Mouse (Mus musculus) myocyte (in vitro differentiated cells): ENCODE data around the gene Atat1. TPM values are rescaled to one million over a fixed set of nuclear protein-coding genes. Genes with fewer than 3 reads are reported as not detected.
A peak's percentile ranks its signal among the peaks of the same experiment; 100 is the strongest.

Experiments used
- H3K27me3 ChIP-seq: one replicate; pipeline ENCODE4 v1.6.1; 2011; ENCODE audit not compliant: control insufficient read depth, insufficient read depth, insufficient read length
- H3K36me3 ChIP-seq: one replicate; pipeline ENCODE4 v1.6.1; 2011; ENCODE audit not compliant: control insufficient read depth, insufficient read depth
- H3K4me2 ChIP-seq: one replicate; pipeline ENCODE4 v1.6.1; 2011; ENCODE audit warnings: low read depth, control low read depth
- H3K4me3 ChIP-seq: one replicate; pipeline ENCODE4 v1.5.1; 2011; ENCODE audit warnings: mild to moderate bottlenecking, control low read depth, moderate library complexity
- H3K79me2 ChIP-seq: one replicate; pipeline ENCODE4 v1.6.1; 2011; ENCODE audit not compliant: control insufficient read depth, insufficient read depth
- H3ac ChIP-seq: one replicate; pipeline ENCODE4 v1.6.1; 2011; ENCODE audit not compliant: control insufficient read depth, insufficient read length
- CEBPB ChIP-seq: IDR thresholded peaks from 2 replicates; pipeline ENCODE4 v1.6.1; 2011; ENCODE audit warnings: mild to moderate bottlenecking, moderate library complexity; ENCODE audit not compliant: poor library complexity, insufficient read depth, severe bottlenecking
- E2F4 ChIP-seq: IDR thresholded peaks from one replicate; pipeline ENCODE4 v1.6.1; 2011; ENCODE audit warnings: mild to moderate bottlenecking, control low read depth, moderate library complexity; ENCODE audit not compliant: insufficient read depth
- MAX ChIP-seq: IDR thresholded peaks from one replicate; pipeline ENCODE4 v1.6.1; 2011; ENCODE audit warnings: low read depth, mild to moderate bottlenecking, control low read depth
- MYOD1 ChIP-seq, 3 experiments: IDR thresholded peaks; one replicate each; pipeline ENCODE4 v1.6.1; 2011; ENCODE audit warnings: control low read depth in 2 of 3, low read depth in 2 of 3, mild to moderate bottlenecking in 2 of 3, moderate library complexity in 1 of 3; ENCODE audit not compliant: insufficient read length in 2 of 3, control insufficient read depth in 1 of 3
- MYOG ChIP-seq, 3 experiments: IDR thresholded peaks; one replicate each; pipeline ENCODE4 v1.6.1; 2011; ENCODE audit warnings: control low read depth in 2 of 3, low read depth in 2 of 3, mild to moderate bottlenecking in 2 of 3; ENCODE audit not compliant: insufficient read length in 2 of 3, control insufficient read depth in 1 of 3, insufficient read depth in 1 of 3
- POLR2A ChIP-seq: IDR thresholded peaks from one replicate; pipeline ENCODE4 v1.6.1; 2011; ENCODE audit warnings: low read depth, mild to moderate bottlenecking, control low read depth, moderate library complexity; ENCODE audit not compliant: insufficient read length
- POLR2AphosphoS2 ChIP-seq: IDR thresholded peaks from one replicate; pipeline ENCODE4 v1.6.1; 2011; ENCODE audit warnings: low read depth, control low read depth; ENCODE audit not compliant: insufficient read length
- REST ChIP-seq: IDR thresholded peaks from one replicate; pipeline ENCODE4 v1.6.1; 2011; ENCODE audit warnings: mild to moderate bottlenecking, control low read depth, moderate library complexity; ENCODE audit not compliant: insufficient read depth, insufficient read length
- SRF ChIP-seq: IDR thresholded peaks from one replicate; pipeline ENCODE4 v1.6.1; 2011; ENCODE audit warnings: low read depth; ENCODE audit not compliant: control insufficient read depth, insufficient read length
- TCF12 ChIP-seq: IDR thresholded peaks from one replicate; pipeline ENCODE4 v1.6.1; 2011; ENCODE audit warnings: mild to moderate bottlenecking, control low read depth; ENCODE audit not compliant: poor library complexity, insufficient read depth, severe bottlenecking
- TCF3 ChIP-seq: IDR thresholded peaks from one replicate; pipeline ENCODE4 v1.6.1; 2011; ENCODE audit warnings: low read depth, control low read depth; ENCODE audit not compliant: insufficient read length
- USF1 ChIP-seq: IDR thresholded peaks from one replicate; pipeline ENCODE4 v1.6.1; 2011; ENCODE audit warnings: low read depth, mild to moderate bottlenecking, control low read depth, moderate library complexity
- polyA plus RNA-seq: library from polyadenylated mRNA; unstranded; fragments of >200 nt; fragmentation: generic; extraction: Trizol; gene quantifications from one replicate; pipeline ENCODE4 v1.2.1, GENCODE M21; 2012; ENCODE audit warnings: missing spikeins

Gene Atat1
- polyA plus RNA-seq, 1 experiment, result 23.1 TPM

GRCm38 (mm10) chr17:35917143-35917462 lies 7.2 kb upstream of the Atat1 start:
- peaks cover 34% of the 10 kb centered on the region for H3K36me3 ChIP-seq
- H3ac ChIP-seq, result peak overlapping the region; percentile 92
- H3K79me2 ChIP-seq, result peaks cover 54% of the 10 kb centered on the region
- H3K4me2 ChIP-seq, result peak overlapping the region; percentile 97
- H3K4me3 ChIP-seq, result peak overlapping the region; percentile 96
- TF ChIP-seq MYOG (IDR thresholded peaks at IDR 0.05; ENCODE audit: control insufficient read depth in 1 of 3, insufficient read depth in 1 of 3, insufficient read length in 2 of 3, low read depth in 2 of 3) (no peak), POLR2A (no peak), TCF3 (no peak), POLR2AphosphoS2 (no peak), MYOD1 (IDR thresholded peaks at IDR 0.05; ENCODE audit: control insufficient read depth in 1 of 3, insufficient read length in 2 of 3, low read depth in 2 of 3) (no peak), CEBPB (no peak), REST (no peak)
- no peaks in the 10 kb centered on the region for H3K27me3 ChIP-seq

- peak within 1 kb of the TSS; percentile 97 for H3K4me2 ChIP-seq
- no peak for TF ChIP-seq MYOG (IDR thresholded peaks at IDR 0.05; ENCODE audit: control insufficient read depth in 1 of 3, insufficient read depth in 1 of 3, insufficient read length in 2 of 3, low read depth in 2 of 3)
- TF ChIP-seq MAX, result peak; percentile 68
- TF ChIP-seq E2F4, result no peak
- TF ChIP-seq REST, result peak; percentile 47
- TF ChIP-seq POLR2AphosphoS2, result peak; percentile 84
- TF ChIP-seq USF1, result peak; percentile 65
- TF ChIP-seq POLR2A, result peak; percentile 81
- peak; percentile 47 for TF ChIP-seq SRF
- TF ChIP-seq MYOD1 (IDR thresholded peaks at IDR 0.05; ENCODE audit: control insufficient read depth in 1 of 3, insufficient read length in 2 of 3, low read depth in 2 of 3), result no peak
- no peak for TF ChIP-seq TCF3
- TF ChIP-seq TCF12, result no peak
- TF ChIP-seq CEBPB, result no peak
These were observed 6.6 kb upstream of the Atat1 start, which contains the start of the genes Mrps18b and Ppp1r10 for GRCm38 (mm10) chr17:35916297-35917142. Gene Mrps18b, minus strand, starts transcription at chr17:35916389. Gene Ppp1r10, plus strand, starts transcription at chr17:35916434.

DNA sequence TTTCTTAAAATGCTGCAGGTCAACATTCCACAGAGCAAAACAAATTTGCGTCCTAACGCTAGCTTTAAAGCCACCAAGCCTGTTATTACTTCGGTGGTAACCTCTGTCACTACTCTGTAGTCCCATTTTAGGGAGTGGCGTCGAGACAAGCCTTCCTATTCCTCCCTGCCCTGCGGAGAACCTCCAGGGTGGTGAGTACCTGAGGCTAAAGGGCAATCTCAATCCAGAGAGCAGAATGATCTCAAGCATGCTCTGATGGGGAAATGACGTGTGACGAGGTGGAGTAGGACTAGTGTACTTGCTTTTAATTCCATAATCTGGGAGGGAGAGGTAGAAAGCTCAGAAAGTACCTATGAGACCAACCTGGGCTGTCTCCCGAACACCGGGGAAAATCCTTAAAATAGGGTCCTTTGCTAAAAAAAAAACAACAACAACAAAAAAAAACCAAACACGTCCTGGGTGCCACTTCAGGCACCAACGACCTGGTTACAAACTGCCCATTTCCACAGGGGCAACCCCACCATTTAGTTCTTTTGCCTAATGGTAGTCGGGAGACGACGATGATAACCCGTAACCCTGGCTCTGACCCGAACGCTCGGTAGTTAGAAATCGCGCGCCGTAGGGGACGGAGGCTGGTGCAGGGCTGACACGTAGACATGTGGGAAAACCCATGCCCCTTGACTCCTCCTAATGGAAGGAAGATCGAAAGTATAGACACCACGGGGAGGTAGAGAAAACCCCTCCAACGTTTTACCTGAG lies 5.8 kb upstream of the Atat1 start:
- H3ac ChIP-seq, result peak overlapping the region; percentile 92
- no peak for TF ChIP-seq TCF12
- no peak for TF ChIP-seq SRF
- TF ChIP-seq POLR2AphosphoS2, result no peak
- no peak for TF ChIP-seq USF1
- TF ChIP-seq E2F4, result no peak
- no peak for TF ChIP-seq POLR2A
- no peak for TF ChIP-seq MAX
- H3K4me2 ChIP-seq, result peak overlapping the region; percentile 73
- peaks cover 54% of the 10 kb centered on the region for H3K79me2 ChIP-seq
- H3K4me3 ChIP-seq, result peak overlapping the region; percentile 96
- H3K27me3 ChIP-seq, result no peaks in the 10 kb centered on the region
- peaks cover 43% of the 10 kb centered on the region for H3K36me3 ChIP-seq

More at GRCm38 (mm10) chr17:35916297-35917142, 6.6 kb upstream of the Atat1 start, which contains the start of the genes Mrps18b and Ppp1r10:
- H3K36me3 ChIP-seq, result peaks cover 35% of the 10 kb centered on the region
- peak within 1 kb of the TSS; percentile 92 for H3ac ChIP-seq
- H3K79me2 ChIP-seq, result peaks cover 54% of the 10 kb centered on the region
- H3K4me3 ChIP-seq, result peak within 1 kb of the TSS; percentile 96
- H3K27me3 ChIP-seq, result no peaks in the 10 kb centered on the region

GRCm38 (mm10) chr17:35914975-35915374 lies 5.1 kb upstream of the Atat1 start:
- Histone ChIP-seq H3K36me3 (peaks cover 44% of the 10 kb centered on the region), H3K4me3 (peak overlapping the region; percentile 96), H3K79me2 (peaks cover 54% of the 10 kb centered on the region), H3K27me3 (no peaks in the 10 kb centered on the region), H3ac (no peak overlapping the region), H3K4me2 (peak overlapping the region; percentile 73)
- no peak for TF ChIP-seq POLR2A
- no peak for TF ChIP-seq CEBPB
- no peak for TF ChIP-seq USF1
- TF ChIP-seq MYOD1 (IDR thresholded peaks at IDR 0.05; ENCODE audit: control insufficient read depth in 1 of 3, insufficient read length in 2 of 3, low read depth in 2 of 3), result no peak
- TF ChIP-seq TCF3, result no peak
- no peak for TF ChIP-seq REST
- no peak for TF ChIP-seq SRF
- no peak for TF ChIP-seq POLR2AphosphoS2
- no peak for TF ChIP-seq MYOG (IDR thresholded peaks at IDR 0.05; ENCODE audit: control insufficient read depth in 1 of 3, insufficient read depth in 1 of 3, insufficient read length in 2 of 3, low read depth in 2 of 3)
- no peak for TF ChIP-seq MAX
- no peak for TF ChIP-seq TCF12
- TF ChIP-seq E2F4, result no peak
